Mouse (Mus musculus): ENCODE measurements around the gene Gm10961.

- TF ChIP-seq CTCF (IDR thresholded peaks at IDR 0.05; ENCODE audit: insufficient read depth, low read length) (no peak), POLR2A (IDR thresholded peaks at IDR 0.05; ENCODE audit: borderline replicate concordance, extremely low read depth, low read depth, low read length) (no peak)
Measured at GRCm38 (mm10) chr3:107621286-107622075, 9.6 kb upstream of the Gm10961 start.

Data from lung, adult 2 months (tissue).